Mouse (Mus musculus) midbrain, embryonic 16.5 days (tissue): ENCODE measurements at regions not wholly inside any gene's neighbourhood (a gene's known extent, or its start where the extent isn't known, plus 50 kb on each side); places are given as distances from the start of the nearest gene placed in this dataset.
"Not testable (repeated sequence)": the region's sequence is repeated elsewhere in the genome, so short reads cannot be mapped to it uniquely, and the experiment has no call there.

ENCODE experiments used
- ATAC-seq: fragments of 200-750 bp; cut with Nextera tagmentation; 2 replicates; pipeline ENCODE4 v1.8.0; 2017; ENCODE audit warnings: moderate TSS enrichment
- H3K27ac ChIP-seq: fragments of 300-500 bp; sonication (generic); 2 replicates; pipeline ENCODE4 v1.5.1; 2014; ENCODE audit warnings: mild to moderate bottlenecking, low read length, mixed read lengths
- H3K27me3 ChIP-seq: fragments of 300-500 bp; sonication (generic); 2 replicates; pipeline ENCODE4 v1.6.1; 2014; ENCODE audit warnings: low read depth, low read length, mixed read lengths; ENCODE audit not compliant: control insufficient read depth, insufficient read depth
- H3K36me3 ChIP-seq: fragments of 300-500 bp; sonication (generic); 2 replicates; pipeline ENCODE4 v1.6.1; 2014; ENCODE audit warnings: mild to moderate bottlenecking, low read length, moderate library complexity, mixed read lengths; ENCODE audit not compliant: control insufficient read depth, insufficient read depth
- H3K4me1 ChIP-seq: fragments of 300-500 bp; sonication (generic); 2 replicates; pipeline ENCODE4 v1.6.1; 2014; ENCODE audit warnings: mild to moderate bottlenecking, low read length, mixed read lengths; ENCODE audit not compliant: control insufficient read depth, insufficient read depth
- H3K4me2 ChIP-seq: fragments of 300-500 bp; sonication (generic); 2 replicates; pipeline ENCODE4 v1.6.1; 2014; ENCODE audit warnings: mild to moderate bottlenecking, low read length, mixed read lengths
- H3K4me3 ChIP-seq: fragments of 300-500 bp; sonication (generic); 2 replicates; pipeline ENCODE4 v1.5.1; 2014; ENCODE audit warnings: low read depth, mild to moderate bottlenecking, low read length, moderate library complexity, mixed read lengths
- H3K9ac ChIP-seq: fragments of 300-500 bp; sonication (generic); 2 replicates; pipeline ENCODE4 v1.6.1; 2014; ENCODE audit warnings: low read depth, low read length, mixed read lengths
- H3K9me3 ChIP-seq: fragments of 300-500 bp; sonication (generic); replicated peaks from 2 replicates; pipeline ENCODE4 v1.6.1; 2014; ENCODE audit warnings: mild to moderate bottlenecking, low read length, mixed read lengths; ENCODE audit not compliant: control insufficient read depth, poor library complexity, severe bottlenecking
- WGBS: fragments of 180-500 bp; shearing (Covaris S2); extraction: QIAGEN DNeasy Blood & Tissue Kit; methylation state at CpG from one replicate; pipeline ENCODE4 v1.1.7; 2014; 5-methylcytosine and 5-hydroxymethylcytosine counted together

DNA sequence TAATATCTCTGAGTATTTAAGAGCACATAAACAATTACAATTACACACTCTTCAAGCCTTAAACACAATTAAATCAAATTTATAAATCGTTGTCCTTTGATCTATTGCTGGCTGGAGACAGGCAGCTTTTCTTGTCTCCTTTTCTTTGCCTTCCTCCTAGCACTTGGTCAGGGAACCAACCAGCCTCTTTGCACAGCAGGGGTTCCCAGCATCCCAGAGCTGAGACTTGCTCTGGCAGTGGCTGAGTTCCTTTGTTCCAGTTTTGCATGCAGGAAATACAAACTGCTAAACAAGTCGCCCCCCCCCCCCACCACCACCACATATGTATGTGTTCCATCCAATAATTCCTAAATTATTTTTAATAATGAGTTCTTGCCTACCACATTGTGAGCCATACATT, 166.7 kb downstream of the Dio2 start:
- 3% methylated on average over 2 of the region's 2 CpGs for WGBS
- no peak for ATAC-seq
- Histone ChIP-seq H3K36me3 (no peaks in the 10 kb centered on the region), H3K27ac (no peak overlapping the region), H3K4me2 (no peak overlapping the region), H3K4me3 (no peak overlapping the region), H3K9ac (no peak overlapping the region), H3K4me1 (no peaks in the 10 kb centered on the region), H3K9me3 (no peaks in the 10 kb centered on the region), H3K27me3 (no peaks in the 10 kb centered on the region)

DNA sequence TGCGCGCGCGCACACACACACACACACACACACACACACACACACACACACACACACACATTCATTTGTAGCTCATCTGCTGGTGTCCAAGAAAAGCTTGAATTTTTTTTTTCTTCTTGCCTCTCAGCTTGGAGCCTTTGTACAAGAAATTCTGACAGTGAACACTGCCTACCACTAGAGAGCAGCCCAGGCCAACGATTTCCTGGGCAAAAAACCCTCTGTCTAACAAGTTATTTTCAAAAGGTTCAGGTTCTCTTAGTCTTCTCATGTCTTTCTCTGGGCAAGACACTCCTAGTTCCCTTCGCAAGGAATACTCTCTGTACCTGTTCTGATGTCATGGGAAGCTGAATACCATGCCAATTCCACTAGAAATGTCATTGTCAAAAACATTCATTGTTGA, 171.9 kb downstream of the Dio2 start:
- no peaks in the 10 kb centered on the region for H3K9me3 ChIP-seq
- H3K27ac ChIP-seq = no peak overlapping the region
- no peak overlapping the region for H3K4me2 ChIP-seq
- ATAC-seq = no peak
- no peak overlapping the region for H3K9ac ChIP-seq
- H3K27me3 ChIP-seq = no peaks in the 10 kb centered on the region
- H3K36me3 ChIP-seq = no peaks in the 10 kb centered on the region
- 88% methylated on average over 6 of the region's 6 CpGs for WGBS
- H3K4me1 ChIP-seq = no peaks in the 10 kb centered on the region
- H3K4me3 ChIP-seq = no peak overlapping the region

DNA sequence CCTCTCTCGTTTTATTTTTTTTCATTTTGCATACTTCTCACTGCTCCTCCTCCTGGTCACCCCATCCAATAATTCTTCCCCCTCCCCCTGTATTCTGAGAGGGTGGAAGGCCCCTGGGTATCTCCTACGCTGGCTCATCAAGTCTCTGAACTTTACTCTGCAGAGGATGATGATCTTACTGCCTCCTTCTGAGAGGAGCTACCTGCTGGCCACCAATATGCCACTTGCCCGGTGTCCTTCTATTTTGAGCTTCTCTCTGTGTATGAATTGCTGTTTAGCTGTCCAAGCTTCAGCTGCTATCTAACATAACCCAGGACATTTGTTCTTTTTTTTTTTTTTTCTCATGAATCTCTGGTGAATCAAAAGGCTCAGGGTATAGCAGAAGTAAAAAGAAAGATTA, 173.2 kb downstream of the Dio2 start:
- H3K4me3 ChIP-seq = no peak overlapping the region

DNA sequence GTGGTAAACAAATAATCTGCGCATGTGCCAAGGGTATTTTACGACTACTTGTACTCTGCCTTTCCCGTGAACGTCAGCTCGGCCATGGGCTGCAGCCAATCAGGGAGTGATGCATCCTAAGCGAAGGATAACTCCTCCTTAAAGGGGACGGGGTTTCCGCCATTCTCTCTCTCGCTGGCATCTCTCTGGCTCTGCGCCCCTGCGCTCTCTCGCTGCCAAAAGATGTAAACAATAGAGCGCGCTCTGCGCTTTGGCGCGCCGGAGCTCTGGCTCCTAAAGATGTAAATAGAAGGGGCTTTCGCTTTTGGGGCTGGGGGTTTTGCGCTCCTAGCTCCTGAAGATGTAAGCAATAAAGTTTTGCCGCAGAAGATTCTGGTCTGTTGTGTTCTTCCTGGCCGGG, 173.6 kb downstream of the Dio2 start:
- H3K9ac ChIP-seq, H3K9me3 ChIP-seq, H3K4me1 ChIP-seq, H3K36me3 ChIP-seq, ATAC-seq, H3K27me3 ChIP-seq, H3K4me3 ChIP-seq, H3K27ac ChIP-seq: not testable (repeated sequence)
- peak overlapping the region; percentile 29; the same call in 1 of the 2 replicates for H3K4me2 ChIP-seq
- WGBS = 91% methylated on average over 17 of the region's 22 CpGs

More for the DNA sequence above, 173.2 kb downstream of the Dio2 start:
- Histone ChIP-seq H3K36me3 (no peaks in the 10 kb centered on the region), H3K27ac (no peak overlapping the region), H3K4me1 (no peaks in the 10 kb centered on the region), H3K9ac (no peak overlapping the region), H3K27me3 (no peaks in the 10 kb centered on the region), H3K9me3 (no peaks in the 10 kb centered on the region), H3K4me2 (peak overlapping the region; percentile 29)
- 80% methylated on average over 3 of the region's 3 CpGs for WGBS
- 0 out of 2 replicates have a peak, but pooled peaks have one; percentile 28 for ATAC-seq

DNA sequence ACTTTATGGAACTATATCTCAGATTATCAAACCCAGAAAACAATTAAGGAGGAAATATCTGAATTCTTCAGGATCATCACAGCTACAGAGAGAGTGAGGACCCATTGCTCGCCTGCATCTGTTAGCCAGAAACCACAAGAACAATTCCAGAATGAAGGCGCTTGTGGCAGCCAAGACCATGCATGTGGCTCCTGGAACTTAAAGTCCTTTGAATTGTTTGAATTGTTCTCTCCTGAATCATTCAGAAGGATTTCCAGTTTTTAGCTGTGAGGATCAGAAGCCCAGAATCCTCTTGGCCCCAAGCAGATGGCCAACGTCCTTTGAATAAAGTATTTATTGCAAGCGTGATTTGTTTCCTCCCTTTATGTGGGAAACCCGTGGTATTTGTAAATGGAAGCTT, 195.9 kb downstream of the Dio2 start:
- Histone ChIP-seq H3K27me3 (no peaks in the 10 kb centered on the region), H3K4me1 (no peaks in the 10 kb centered on the region), H3K27ac (no peak overlapping the region), H3K4me2 (no peak overlapping the region), H3K9me3 (no peaks in the 10 kb centered on the region), H3K4me3 (no peak overlapping the region), H3K36me3 (no peaks in the 10 kb centered on the region), H3K9ac (no peak overlapping the region)
- 79% methylated on average over 5 of the region's 5 CpGs for WGBS
- ATAC-seq = no peak
